Comparison of ENCODE assay signal across 12 mouse cellular contexts in genomic region chr7:73118871-73119270, GRCm38 (mm10).
A peak's percentile ranks its signal among the peaks of the same experiment; 100 is the strongest.
DNase-seq lines count a peak whose midpoint lies in the region; ATAC-seq and TF ChIP-seq lines count a peak whose summit lies in the region.
"Had no signal": no experiment of that assay in that cellular context is flagged by ENCODE, and none has a peak within 500 bp of the region (broad histone marks: within the 10 kb centered on the region; RNA-seq: fewer than 3 reads in every experiment).

No protein-coding gene starts in this region.

- H3K4me2 ChIP-seq in limb, embryonic 13.5 days (replicated peaks) = no peak overlapping the region
- H3K4me2 ChIP-seq in intestine, postnatal 0 days (replicated peaks; ENCODE audit: low read depth) = no peak overlapping the region
- H3K4me2 ChIP-seq: embryonic facial prominence, embryonic 13.5 days; heart, embryonic 15.5 days; limb, embryonic 12.5 days had no signal

- no peaks in the 10 kb centered on the region for H3K9me3 ChIP-seq in limb, embryonic 13.5 days
- no peaks in the 10 kb centered on the region for H3K9me3 ChIP-seq in limb, embryonic 10.5 days (replicated peaks)
- no peaks in the 10 kb centered on the region for H3K9me3 ChIP-seq in intestine, postnatal 0 days (ENCODE audit: control insufficient read depth)
- H3K9me3 ChIP-seq: embryonic facial prominence, embryonic 13.5 days; heart, embryonic 15.5 days; limb, embryonic 12.5 days had no signal

- no peak overlapping the region for H3K9ac ChIP-seq in limb, embryonic 13.5 days
- H3K9ac ChIP-seq in intestine, postnatal 0 days (ENCODE audit: low read depth, low read length) = no peak overlapping the region
- H3K9ac ChIP-seq: embryonic facial prominence, embryonic 13.5 days; heart, embryonic 15.5 days; limb, embryonic 12.5 days had no signal

- no peak for TF ChIP-seq CTCF in brain, embryonic 14.5 days (IDR thresholded peaks at IDR 0.05; ENCODE audit: borderline replicate concordance, extremely low read depth, insufficient read depth, insufficient read length)
- TF ChIP-seq CTCF in intestine, postnatal 0 days (IDR thresholded peaks at IDR 0.05; ENCODE audit: low read depth) = no peak

- peak; percentile 36 for ATAC-seq in limb, embryonic 13.5 days (ENCODE audit: low FRiP score, low read depth)
- ATAC-seq in megakaryocyte progenitor cell, adult 5-6 weeks (replicated peaks; ENCODE audit: poor library complexity) = peak; percentile 55; the same call in 1 of the 2 replicates
- no peak for ATAC-seq in intestine, postnatal 0 days

- no peaks in the 10 kb centered on the region for H3K27me3 ChIP-seq in limb, embryonic 13.5 days
- no peaks in the 10 kb centered on the region for H3K27me3 ChIP-seq in limb, embryonic 10.5 days (ENCODE audit: low read depth, poor library complexity, severe bottlenecking)
- H3K27me3 ChIP-seq in intestine, postnatal 0 days (replicated peaks; ENCODE audit: control insufficient read depth, insufficient read depth, low read length) = no peaks in the 10 kb centered on the region
- H3K27me3 ChIP-seq: limb, embryonic 12.5 days had no signal

- no peak overlapping the region for H3K27ac ChIP-seq in limb, embryonic 13.5 days
- no peak overlapping the region for H3K27ac ChIP-seq in limb, embryonic 10.5 days
- H3K27ac ChIP-seq in intestine, postnatal 0 days (ENCODE audit: low read depth, low read length) = no peak overlapping the region
- H3K27ac ChIP-seq: heart, embryonic 15.5 days had no signal

- H3K36me3 ChIP-seq in limb, embryonic 13.5 days = no peaks in the 10 kb centered on the region
- H3K36me3 ChIP-seq in limb, embryonic 10.5 days = no peaks in the 10 kb centered on the region
- no peaks in the 10 kb centered on the region for H3K36me3 ChIP-seq in intestine, postnatal 0 days (ENCODE audit: control insufficient read depth, insufficient read depth)
- H3K36me3 ChIP-seq: embryonic facial prominence, embryonic 13.5 days; heart, embryonic 15.5 days; limb, embryonic 12.5 days had no signal

- H3K4me1 ChIP-seq in limb, embryonic 13.5 days = peaks cover 13% of the 10 kb centered on the region
- H3K4me1 ChIP-seq in limb, embryonic 10.5 days = peaks cover 15% of the 10 kb centered on the region; the same call in 1 of the 2 replicates
- H3K4me1 ChIP-seq in intestine, postnatal 0 days (replicated peaks; ENCODE audit: control insufficient read depth, insufficient read depth, low read length) = no peaks in the 10 kb centered on the region
- H3K4me1 ChIP-seq: heart, embryonic 15.5 days had no signal

- no peak overlapping the region for H3K4me3 ChIP-seq in limb, embryonic 13.5 days
- H3K4me3 ChIP-seq in limb, embryonic 10.5 days = no peak overlapping the region
- H3K4me3 ChIP-seq in intestine, postnatal 0 days (ENCODE audit: low read depth, low read length) = no peak overlapping the region
- H3K4me3 ChIP-seq: embryonic facial prominence, embryonic 13.5 days; heart, embryonic 15.5 days; limb, embryonic 12.5 days had no signal

- 30% methylated on average over 8 of the region's 8 CpGs for WGBS in limb, embryonic 13.5 days
- WGBS in limb, embryonic 10.5 days = 64% methylated on average over 8 of the region's 8 CpGs
- WGBS in intestine, postnatal 0 days = 47% methylated on average over 8 of the region's 8 CpGs

- no peak for TF ChIP-seq POLR2A in brain, embryonic 14.5 days (IDR thresholded peaks at IDR 0.05; ENCODE audit: borderline replicate concordance, extremely low read depth, insufficient read depth, insufficient read length, poor library complexity, severe bottlenecking)

- DNase-seq in limb, embryonic 10.5 days (ENCODE audit: low spot score) = no peak
- peak; percentile 46 for DNase-seq in brain, embryonic 14.5 days (ENCODE audit: low read depth)
- peak; percentile 67 for DNase-seq in heart, postnatal 4 days
- no peak for DNase-seq in cerebellum, postnatal 25 days
- no peak for DNase-seq in c-Kit-positive CD71-positive TER-119-positive erythroid progenitor cells, embryonic 14.5 days (ENCODE audit: low spot score)
- DNase-seq: right cerebral cortex, postnatal 25 days had no signal

Comparison
In these comparisons a context has a peak if more than half of its experiments do, and no peak if none do; other contexts are left out.
1. DNase-seq: peak in brain, embryonic 14.5 days (single experiment) and heart, postnatal 4 days (single experiment); none in limb, embryonic 10.5 days (single experiment), cerebellum, postnatal 25 days (0 of 2) and c-Kit-positive CD71-positive TER-119-positive erythroid progenitor cells, embryonic 14.5 days (single experiment).